Mouse (Mus musculus) limb, embryonic 15.5 days (tissue): ENCODE measurements at regions not wholly inside any gene's neighbourhood (a gene's known extent, or its start where the extent isn't known, plus 50 kb on each side); places are given as distances from the start of the nearest gene placed in this dataset.

Experiments
- ATAC-seq: fragments of 200-750 bp; cut with Nextera tagmentation; 2 replicates; pipeline ENCODE4 v1.8.0; 2017; ENCODE audit warnings: low read depth, moderate TSS enrichment; ENCODE audit not compliant: insufficient number of reproducible peaks, low FRiP score, low TSS enrichment
- H3K27ac ChIP-seq: fragments of 300-500 bp; sonication (generic); 2 replicates; pipeline ENCODE4 v1.5.1; 2015; ENCODE audit warnings: moderate library complexity, mild to moderate bottlenecking, inconsistent platforms
- H3K27me3 ChIP-seq: fragments of 300-500 bp; sonication (generic); 2 replicates; pipeline ENCODE4 v1.6.1; 2015; ENCODE audit warnings: inconsistent platforms
- H3K36me3 ChIP-seq: fragments of 300-500 bp; sonication (generic); 2 replicates; pipeline ENCODE4 v1.6.1; 2015; ENCODE audit warnings: inconsistent platforms
- H3K4me1 ChIP-seq: fragments of 300-500 bp; sonication (generic); 2 replicates; pipeline ENCODE4 v1.6.1; 2015; ENCODE audit warnings: inconsistent platforms
- H3K4me2 ChIP-seq: fragments of 300-500 bp; sonication (generic); 2 replicates; pipeline ENCODE4 v1.6.1; 2015; ENCODE audit warnings: mild to moderate bottlenecking, inconsistent platforms
- H3K4me3 ChIP-seq: fragments of 300-500 bp; sonication (generic); 2 replicates; pipeline ENCODE4 v1.5.1; 2015; ENCODE audit warnings: mild to moderate bottlenecking, inconsistent platforms
- H3K9ac ChIP-seq: fragments of 300-500 bp; sonication (generic); 2 replicates; pipeline ENCODE4 v1.6.1; 2015; ENCODE audit warnings: inconsistent platforms
- H3K9me3 ChIP-seq: fragments of 300-500 bp; sonication (generic); 2 replicates; pipeline ENCODE4 v1.6.1; 2016; ENCODE audit warnings: inconsistent platforms
- WGBS: fragments of 180-500 bp; shearing (Covaris S2); methylation state at CpG from one replicate; pipeline ENCODE4 v1.1.7; 2015; 5-methylcytosine and 5-hydroxymethylcytosine counted together

- Histone ChIP-seq H3K4me3 (no peak overlapping the region), H3K27me3 (no peaks in the 10 kb centered on the region), H3K4me1 (no peaks in the 10 kb centered on the region), H3K4me2 (no peak overlapping the region), H3K9me3 (no peaks in the 10 kb centered on the region), H3K36me3 (no peaks in the 10 kb centered on the region), H3K27ac (no peak overlapping the region), H3K9ac (no peak overlapping the region)
- ATAC-seq = no peak
- WGBS = 65% methylated on average over 4 of the region's 4 CpGs
These were observed 435.4 kb downstream of the Gxylt1 start for GRCm38 (mm10) chr15:92839611-92840010.

GRCm38 (mm10) chr15:92826136-92826535 lies 429.5 kb downstream of the Pdzrn4 start:
- ATAC-seq = no peak
- Histone ChIP-seq H3K36me3 (no peaks in the 10 kb centered on the region), H3K4me3 (no peak overlapping the region), H3K27ac (no peak overlapping the region), H3K9me3 (no peaks in the 10 kb centered on the region), H3K9ac (no peak overlapping the region), H3K27me3 (no peaks in the 10 kb centered on the region), H3K4me2 (no peak overlapping the region), H3K4me1 (no peaks in the 10 kb centered on the region)
- 57% methylated on average over 4 of the region's 4 CpGs for WGBS
